Mouse (Mus musculus) neural tube, embryonic 14.5 days (tissue): ENCODE results near the gene Sec16b. TPM values are rescaled to one million over a fixed set of nuclear protein-coding genes. Genes with fewer than 3 reads are reported as not detected.
A peak's percentile ranks its signal among the peaks of the same experiment; 100 is the strongest.

ENCODE experiments used
- ATAC-seq: fragments of 200-750 bp; cut with Nextera tagmentation; 2 replicates; pipeline ENCODE4 v1.8.0; 2017; ENCODE audit warnings: low read depth, mild to moderate bottlenecking, moderate TSS enrichment, moderate library complexity
- H3K27ac ChIP-seq: fragments of 300-500 bp; sonication (generic); 2 replicates; pipeline ENCODE4 v1.5.1; 2014; ENCODE audit warnings: low read depth, mild to moderate bottlenecking, control low read depth, low read length, moderate library complexity, mixed read lengths
- H3K27me3 ChIP-seq: fragments of 300-500 bp; sonication (generic); 2 replicates; pipeline ENCODE4 v1.6.1; 2014; ENCODE audit warnings: low read length; ENCODE audit not compliant: control insufficient read depth, insufficient read depth
- H3K36me3 ChIP-seq: fragments of 300-500 bp; sonication (generic); 2 replicates; pipeline ENCODE4 v1.6.1; 2014; ENCODE audit warnings: low read length, mixed read lengths; ENCODE audit not compliant: control insufficient read depth, insufficient read depth
- H3K4me1 ChIP-seq: fragments of 300-500 bp; sonication (generic); 2 replicates; pipeline ENCODE4 v1.6.1; 2014; ENCODE audit warnings: low read length; ENCODE audit not compliant: control insufficient read depth, insufficient read depth
- H3K4me2 ChIP-seq: fragments of 300-500 bp; sonication (generic); 2 replicates; pipeline ENCODE4 v1.6.1; 2014; ENCODE audit warnings: mild to moderate bottlenecking, low read depth, low read length, control low read depth
- H3K4me3 ChIP-seq: fragments of 300-500 bp; sonication (generic); 2 replicates; pipeline ENCODE4 v1.5.1; 2014; ENCODE audit warnings: low read depth, low read length, control low read depth, mixed read lengths
- H3K9ac ChIP-seq: fragments of 300-500 bp; sonication (generic); replicated peaks from 2 replicates; pipeline ENCODE4 v1.6.1; 2014; ENCODE audit warnings: low read depth, mild to moderate bottlenecking, control low read depth, low read length, mixed read lengths
- H3K9me3 ChIP-seq: fragments of 300-500 bp; sonication (generic); 2 replicates; pipeline ENCODE4 v1.6.1; 2016; ENCODE audit warnings: low read length; ENCODE audit not compliant: control insufficient read depth
- WGBS: fragments of 180-500 bp; shearing (Covaris S2); extraction: QIAGEN DNeasy Blood & Tissue Kit; methylation state at CpG from one replicate; pipeline ENCODE4 v1.1.7; 2014; 5-methylcytosine and 5-hydroxymethylcytosine counted together
- polyA plus RNA-seq: library from polyadenylated mRNA; unstranded; fragments of >200 nt; fragmentation: Nextera tagmentation; extraction: Ambion mirVana; gene quantifications from 2 replicates; pipeline ENCODE4 v1.2.1, GENCODE M21; 2014

Gene Sec16b
- polyA plus RNA-seq, 1 experiment from 2014 or later: 0.23 TPM

DNA sequence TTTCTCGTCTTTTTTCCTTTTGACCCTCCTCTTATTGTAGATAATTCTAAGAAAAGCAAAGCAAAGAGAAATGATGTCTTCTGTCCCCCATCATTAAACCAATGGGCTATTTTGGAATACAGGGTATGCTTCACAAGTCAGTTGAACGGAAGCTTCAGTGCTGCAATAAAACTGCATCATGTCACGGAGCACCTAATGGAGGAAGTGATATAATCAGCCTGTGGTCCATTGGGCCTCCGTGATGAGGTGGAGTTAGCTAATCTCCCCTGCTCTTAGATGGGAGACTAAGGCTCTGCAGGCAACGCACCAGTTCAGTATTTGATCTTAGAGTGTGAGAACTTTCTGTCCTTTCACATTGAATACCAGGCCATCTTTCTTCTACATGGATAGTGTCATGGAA, 41.1 kb downstream of the Sec16b start:
- whole genome bisulfite sequencing: 75% methylated on average over 5 of the region's 5 CpGs

DNA sequence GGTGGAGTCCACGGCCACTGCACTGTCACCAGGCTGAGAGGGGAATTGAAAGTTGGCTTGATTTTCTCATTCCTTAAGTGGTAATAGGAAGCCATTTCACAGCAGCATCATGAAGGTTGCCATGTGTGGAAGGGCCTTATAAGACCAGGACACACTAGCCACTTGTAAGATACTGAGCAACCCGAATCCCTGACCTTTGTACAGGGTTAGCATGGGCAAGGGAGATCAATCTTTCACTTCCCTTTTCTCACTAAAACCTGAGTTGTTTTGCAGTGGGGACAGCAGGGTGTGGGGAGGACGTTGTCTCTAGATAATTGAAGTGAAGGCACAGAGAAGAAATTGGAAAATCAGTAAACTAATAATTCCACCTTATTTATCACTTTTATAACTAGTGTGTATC, 43.2 kb downstream of the Sec16b start:
- ATAC-seq: no peak
- no peak overlapping the region for H3K4me3 ChIP-seq
- no peak overlapping the region for H3K9ac ChIP-seq
- no peaks in the 10 kb centered on the region for H3K27me3 ChIP-seq
- no peak overlapping the region for H3K4me2 ChIP-seq
- 80% methylated on average over 3 of the region's 3 CpGs for WGBS
- no peaks in the 10 kb centered on the region for H3K4me1 ChIP-seq
- no peak overlapping the region for H3K27ac ChIP-seq
- no peaks in the 10 kb centered on the region for H3K9me3 ChIP-seq
- H3K36me3 ChIP-seq: no peaks in the 10 kb centered on the region

More for the DNA sequence above, 41.1 kb downstream of the Sec16b start:
- Histone ChIP-seq H3K4me3 (no peak overlapping the region), H3K4me1 (no peaks in the 10 kb centered on the region), H3K4me2 (no peak overlapping the region), H3K9ac (no peak overlapping the region), H3K36me3 (no peaks in the 10 kb centered on the region), H3K27me3 (no peaks in the 10 kb centered on the region), H3K27ac (no peak overlapping the region), H3K9me3 (no peaks in the 10 kb centered on the region)
- no peak for ATAC-seq

DNA sequence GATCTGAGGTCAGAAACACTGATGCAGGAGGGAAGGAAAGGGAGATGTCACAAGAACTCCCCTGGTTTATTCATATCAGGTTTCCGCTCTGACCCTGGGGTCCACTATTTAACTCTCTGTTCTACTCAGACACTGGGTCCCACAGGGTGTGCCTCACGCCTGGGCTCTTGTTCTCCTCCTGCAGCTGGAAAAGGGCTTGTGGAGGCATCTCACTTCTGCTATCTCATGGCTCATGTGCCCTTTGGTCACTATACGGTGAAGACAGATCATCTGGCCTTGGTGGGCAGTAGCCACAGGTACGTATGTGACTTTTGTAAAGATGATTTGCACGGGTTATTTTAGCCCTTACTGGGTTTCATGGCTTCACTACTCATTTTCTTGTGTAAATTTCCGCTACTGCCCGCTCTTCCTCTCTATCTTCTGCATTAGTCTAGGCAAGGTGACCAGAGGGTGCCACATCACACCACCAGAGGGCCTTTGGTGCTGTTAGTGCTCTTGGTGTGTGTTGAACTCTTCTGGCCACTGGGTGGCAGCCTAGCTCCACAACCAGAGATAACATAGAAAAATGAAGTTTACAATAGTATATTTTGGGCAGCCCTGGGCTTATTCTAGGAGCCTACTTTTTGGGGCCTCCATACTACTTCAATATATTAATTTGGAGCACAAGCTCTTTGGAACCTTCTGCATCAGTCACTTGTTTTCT, 46.4 kb downstream of the Sec16b start:
- H3K27me3 ChIP-seq: no peaks in the 10 kb centered on the region
- no peaks in the 10 kb centered on the region for H3K36me3 ChIP-seq
- ATAC-seq: peak; percentile 73
- no peak overlapping the region for H3K4me2 ChIP-seq
- H3K9me3 ChIP-seq: no peaks in the 10 kb centered on the region
- 63% methylated on average over 7 of the region's 7 CpGs for WGBS
- H3K27ac ChIP-seq: no peak overlapping the region
- no peak overlapping the region for H3K9ac ChIP-seq
- H3K4me3 ChIP-seq: no peak overlapping the region
- no peaks in the 10 kb centered on the region for H3K4me1 ChIP-seq

DNA sequence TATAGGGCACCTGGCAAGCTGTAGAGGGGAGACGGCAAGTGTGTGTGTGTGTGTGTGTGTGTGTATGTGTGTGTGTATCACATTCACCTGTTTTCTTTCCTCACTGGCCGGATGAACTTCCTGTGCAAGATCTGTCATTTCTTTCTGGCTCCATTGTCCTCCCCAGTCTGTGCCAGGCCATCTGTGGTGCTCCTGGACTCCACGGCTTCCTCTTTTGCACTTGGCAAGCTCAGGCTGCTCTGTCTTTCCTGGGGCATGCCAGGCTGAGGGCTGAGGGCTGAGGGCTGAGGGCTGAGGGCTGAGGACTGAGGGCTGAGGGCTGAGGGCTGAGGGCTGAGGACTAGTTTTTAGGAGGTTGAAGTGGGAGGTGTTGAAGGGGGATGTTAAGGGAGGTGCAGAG, 47.6 kb downstream of the Sec16b start:
- no peaks in the 10 kb centered on the region for H3K4me1 ChIP-seq
- no peak overlapping the region for H3K4me3 ChIP-seq
- no peak overlapping the region for H3K27ac ChIP-seq
- no peak overlapping the region for H3K4me2 ChIP-seq
- no peak for ATAC-seq
- H3K27me3 ChIP-seq: no peaks in the 10 kb centered on the region
- H3K9ac ChIP-seq: no peak overlapping the region
- no peaks in the 10 kb centered on the region for H3K36me3 ChIP-seq
- H3K9me3 ChIP-seq: no peaks in the 10 kb centered on the region
- WGBS: 68% methylated on average over 3 of the region's 3 CpGs

DNA sequence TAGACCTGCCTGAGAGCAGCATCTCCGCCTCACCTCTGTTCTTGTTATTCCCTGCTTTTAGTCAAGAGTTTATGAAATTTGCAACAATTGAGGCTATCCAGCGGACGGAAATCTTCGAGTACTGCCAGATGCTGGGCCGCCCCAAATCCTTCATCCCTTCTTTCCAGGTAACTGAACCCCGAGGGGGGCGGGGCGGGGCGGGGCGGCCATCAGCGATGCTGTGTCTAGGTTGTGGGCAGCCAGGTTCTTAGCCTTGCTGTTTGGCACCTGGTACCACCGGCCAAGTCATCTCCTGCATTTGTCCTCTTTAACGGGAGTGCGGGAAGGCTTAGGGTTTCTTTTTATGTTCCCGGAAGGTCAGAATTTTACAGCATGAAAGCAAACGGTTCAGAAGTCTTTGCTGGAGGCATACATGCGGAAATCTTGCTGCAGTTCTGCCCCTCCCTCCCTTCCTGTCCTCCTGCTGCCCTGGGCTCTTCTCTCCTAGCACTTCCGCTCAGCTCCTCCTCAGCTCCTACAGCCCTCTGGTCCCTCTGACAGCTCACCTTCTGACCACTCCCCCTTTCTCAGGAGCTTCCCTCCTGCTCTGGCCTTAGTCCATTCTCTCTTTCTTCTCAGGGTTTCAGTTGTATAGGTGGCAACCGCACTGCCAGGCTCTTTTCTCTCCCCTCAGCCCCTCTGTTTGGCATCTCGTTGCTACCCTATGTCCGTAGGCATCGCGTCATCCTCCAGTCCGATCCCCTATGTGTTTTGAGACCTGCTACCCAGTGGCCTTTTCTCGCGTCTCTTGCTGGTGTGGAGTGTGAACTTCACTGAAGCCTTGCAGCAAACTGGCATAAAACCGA, 48.4 kb downstream of the Sec16b start:
- H3K4me2 ChIP-seq: no peak overlapping the region
- no peaks in the 10 kb centered on the region for H3K4me1 ChIP-seq
- H3K36me3 ChIP-seq: no peaks in the 10 kb centered on the region
- no peak overlapping the region for H3K27ac ChIP-seq
- H3K4me3 ChIP-seq: no peak overlapping the region
- H3K9me3 ChIP-seq: no peaks in the 10 kb centered on the region
- ATAC-seq: no peak
- no peak overlapping the region for H3K9ac ChIP-seq
- H3K27me3 ChIP-seq: no peaks in the 10 kb centered on the region
- WGBS: 32% methylated on average over 27 of the region's 27 CpGs

DNA sequence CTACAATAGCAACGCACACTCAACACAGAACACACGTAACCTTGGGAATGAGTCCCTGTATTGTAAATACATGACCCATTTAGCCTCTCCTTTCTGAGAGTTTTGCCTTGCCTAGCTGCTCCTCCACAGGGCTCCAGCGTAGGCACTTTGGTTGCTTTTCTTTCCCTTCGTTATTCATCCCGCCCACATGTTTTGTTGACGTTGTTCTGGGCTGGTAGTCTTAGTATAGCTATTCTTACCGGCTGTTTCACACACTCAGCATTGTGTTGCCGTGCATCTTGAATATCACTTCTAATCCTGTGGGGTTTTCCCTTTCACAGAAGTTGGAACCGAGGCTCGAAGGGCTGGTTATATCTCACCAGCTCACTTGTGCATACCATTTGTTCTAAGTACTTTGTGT, 49.2 kb downstream of the Sec16b start:
- 61% methylated on average over 10 of the region's 10 CpGs for WGBS

DNA sequence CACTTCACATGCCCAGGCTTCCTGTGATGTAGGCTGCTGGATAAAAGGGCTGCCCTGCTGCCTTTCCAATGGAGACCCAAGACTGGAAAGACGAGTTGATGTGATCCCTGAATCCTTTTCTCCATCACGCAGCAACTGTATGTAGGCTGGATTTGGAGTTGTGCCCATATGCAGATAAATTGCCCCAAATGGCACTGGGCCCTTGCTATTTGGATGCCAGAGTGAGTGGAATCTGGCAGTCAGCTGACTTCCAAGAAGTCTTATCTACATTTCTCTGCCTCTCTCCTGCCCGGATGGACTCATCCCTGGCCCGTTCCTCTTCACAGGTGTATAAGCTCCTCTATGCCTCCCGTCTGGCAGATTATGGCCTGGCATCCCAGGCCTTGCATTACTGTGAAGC, 49.9 kb downstream of the Sec16b start:
- Histone ChIP-seq H3K27ac (no peak overlapping the region), H3K4me3 (no peak overlapping the region), H3K27me3 (no peaks in the 10 kb centered on the region), H3K9ac (no peak overlapping the region), H3K4me2 (no peak overlapping the region), H3K9me3 (no peaks in the 10 kb centered on the region), H3K36me3 (no peaks in the 10 kb centered on the region), H3K4me1 (no peaks in the 10 kb centered on the region)
- WGBS: 77% methylated on average over 5 of the region's 5 CpGs
- ATAC-seq: no peak

More for the DNA sequence above, 49.2 kb downstream of the Sec16b start:
- no peak for ATAC-seq
- no peaks in the 10 kb centered on the region for H3K27me3 ChIP-seq
- no peak overlapping the region for H3K9ac ChIP-seq
- H3K4me2 ChIP-seq: no peak overlapping the region
- H3K36me3 ChIP-seq: no peaks in the 10 kb centered on the region
- H3K9me3 ChIP-seq: no peaks in the 10 kb centered on the region
- no peak overlapping the region for H3K4me3 ChIP-seq
- no peaks in the 10 kb centered on the region for H3K4me1 ChIP-seq
- H3K27ac ChIP-seq: no peak overlapping the region

DNA sequence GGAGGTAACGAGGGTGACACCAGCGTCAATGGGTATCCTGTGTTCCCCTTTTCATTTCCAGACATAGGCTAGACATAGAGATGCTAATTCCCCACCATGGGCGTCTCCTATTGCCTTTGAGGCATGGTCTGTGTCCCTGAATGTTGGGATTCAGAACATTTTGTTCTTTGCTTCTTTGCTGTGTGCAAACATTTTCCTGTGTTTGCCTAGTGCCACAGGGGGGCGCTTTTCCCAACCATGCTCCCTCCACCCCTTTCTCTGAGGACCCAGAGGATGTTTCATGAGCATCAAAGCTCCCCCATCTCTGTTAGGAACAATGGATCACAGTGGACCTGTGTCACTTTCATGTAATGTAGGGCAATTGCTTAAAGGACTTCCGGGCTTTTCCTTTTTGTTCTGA, 51.6 kb downstream of the Sec16b start:
- H3K4me1 ChIP-seq: no peaks in the 10 kb centered on the region
- H3K27me3 ChIP-seq: no peaks in the 10 kb centered on the region
- no peak overlapping the region for H3K9ac ChIP-seq
- ATAC-seq: no peak
- H3K4me3 ChIP-seq: no peak overlapping the region
- no peak overlapping the region for H3K4me2 ChIP-seq
- no peaks in the 10 kb centered on the region for H3K36me3 ChIP-seq
- 64% methylated on average over 5 of the region's 5 CpGs for WGBS
- no peak overlapping the region for H3K27ac ChIP-seq
- H3K9me3 ChIP-seq: no peaks in the 10 kb centered on the region

DNA sequence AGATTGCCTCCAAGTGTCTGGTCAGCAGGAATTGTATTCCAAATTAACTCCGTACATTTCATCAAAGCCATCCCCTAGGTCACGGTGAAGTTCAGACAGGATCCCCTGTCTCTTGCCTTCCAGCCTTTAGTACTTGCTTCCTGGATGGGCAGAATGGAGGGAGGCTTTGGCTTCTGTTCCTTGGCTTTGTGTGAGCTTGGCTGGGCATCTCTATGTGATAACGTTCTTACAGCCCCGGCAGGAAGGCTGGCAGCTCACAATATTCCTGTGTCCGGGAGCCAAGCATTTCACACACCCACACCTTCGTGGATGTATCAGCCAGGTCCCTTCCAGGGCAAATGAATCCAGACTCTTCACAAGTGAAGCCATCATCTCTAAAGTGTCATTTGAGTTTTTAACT, 53.5 kb downstream of the Sec16b start:
- Histone ChIP-seq H3K9ac (no peak overlapping the region), H3K4me3 (no peak overlapping the region), H3K4me2 (no peak overlapping the region), H3K36me3 (no peaks in the 10 kb centered on the region), H3K9me3 (no peaks in the 10 kb centered on the region), H3K27ac (no peak overlapping the region), H3K4me1 (no peaks in the 10 kb centered on the region), H3K27me3 (no peaks in the 10 kb centered on the region)
- ATAC-seq: no peak
- WGBS: 86% methylated on average over 6 of the region's 6 CpGs
